Mouse (Mus musculus): ENCODE results near the gene Acsbg2.
A peak's percentile ranks its signal among the peaks of the same experiment; 100 is the strongest.
"Not testable (repeated sequence)": the region's sequence is repeated elsewhere in the genome, so short reads cannot be mapped to it uniquely, and the experiment has no call there.

The Acsbg2 gene

GRCm38 (mm10) chr17:56874237-56874636, at the start of gene Acsbg2:
Gene Acsbg2, minus strand, starts transcription at chr17:56874447.
- DNase-seq (ENCODE audit: extremely low spot score, low spot score) = no peak

DNA sequence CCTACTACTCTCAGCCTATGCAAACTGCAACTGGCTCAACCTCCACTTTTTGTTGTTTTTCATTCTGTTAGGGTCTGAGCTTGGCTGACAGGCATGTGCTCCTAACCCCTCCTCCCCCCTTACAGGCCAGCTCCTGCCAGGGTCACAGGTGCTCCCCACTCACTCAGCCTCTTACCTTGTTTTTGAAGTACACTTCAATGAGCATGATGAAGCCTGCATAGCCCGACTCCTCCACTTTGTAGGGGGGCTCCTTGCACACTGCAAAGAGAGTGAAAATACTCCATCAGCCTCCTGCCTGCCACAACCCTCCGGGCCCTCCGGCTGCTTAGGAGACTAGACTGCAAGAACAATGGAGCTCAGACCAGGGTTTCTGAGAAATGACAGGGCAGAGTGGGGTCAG, 45.5 kb upstream of the Acsbg2 start:
- DNase-seq (ENCODE audit: extremely low spot score, low spot score) = no peak

DNA sequence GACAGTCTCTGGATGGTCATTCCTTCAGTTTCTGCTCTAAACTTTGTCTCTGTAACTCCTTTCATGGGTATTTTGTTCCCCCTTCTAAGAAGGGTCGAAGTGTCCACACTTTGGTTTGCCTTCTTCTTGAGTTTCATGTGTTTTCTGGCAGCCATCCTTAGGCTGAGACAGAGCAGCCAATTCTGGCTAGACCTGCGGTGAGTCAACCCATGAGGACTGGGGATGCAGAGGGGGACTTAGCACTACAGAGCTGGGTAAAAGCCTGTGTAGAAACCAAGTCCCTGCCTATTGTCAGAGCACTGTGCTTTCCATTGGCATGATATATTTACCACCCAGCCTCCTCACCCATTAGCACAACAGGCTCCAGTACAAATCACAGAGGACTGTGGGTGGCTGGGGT, 42.9 kb upstream of the Acsbg2 start:
- DNase-seq (ENCODE audit: extremely low spot score, low spot score) = no peak

DNA sequence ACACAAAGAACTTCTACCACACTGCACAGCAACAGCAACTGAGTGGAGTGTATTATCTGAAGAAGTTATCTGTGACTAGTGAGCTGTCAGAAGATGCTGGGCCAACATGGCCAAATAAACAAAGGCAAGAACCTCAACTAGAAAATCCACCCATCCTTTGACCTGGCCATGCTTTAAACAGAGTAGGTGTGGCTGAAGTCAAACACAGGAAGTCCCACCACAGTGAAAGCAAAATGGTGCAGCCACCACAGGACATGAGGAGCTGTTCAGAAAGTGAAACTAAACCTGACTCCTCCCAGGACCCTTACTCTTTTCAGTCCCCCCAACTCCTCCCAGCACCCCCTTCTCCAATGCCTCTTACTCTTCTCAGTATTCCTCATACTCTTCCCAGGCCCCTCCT, 39.2 kb upstream of the Acsbg2 start:
- no peak for DNase-seq (ENCODE audit: extremely low spot score, low spot score)

- DNase-seq (ENCODE audit: extremely low spot score, low spot score) = no peak
Observed at GRCm38 (mm10) chr17:56913023-56913422, 38.8 kb upstream of the Acsbg2 start.

DNA sequence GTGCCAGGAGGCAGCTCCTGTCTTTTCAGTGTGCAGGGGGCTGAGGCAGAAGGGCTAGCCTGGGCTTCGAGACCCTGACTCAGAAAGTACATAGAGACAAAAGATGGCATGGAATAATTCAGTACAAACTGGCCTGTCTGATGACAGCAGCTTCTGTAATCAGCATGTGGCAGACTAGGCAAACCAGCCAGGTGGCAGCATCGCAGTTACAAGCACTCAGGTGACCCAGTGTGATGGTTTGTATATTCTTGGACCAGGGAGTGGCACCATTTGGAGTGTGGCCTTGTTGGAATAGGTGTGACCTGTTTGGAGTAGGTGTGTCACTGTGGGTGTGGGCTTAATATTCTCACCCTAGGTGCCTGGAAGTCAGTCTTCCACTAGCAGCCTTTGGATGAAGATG, 35.5 kb upstream of the Acsbg2 start:
- DNase-seq (ENCODE audit: extremely low spot score, low spot score) = not testable (repeated sequence)

DNA sequence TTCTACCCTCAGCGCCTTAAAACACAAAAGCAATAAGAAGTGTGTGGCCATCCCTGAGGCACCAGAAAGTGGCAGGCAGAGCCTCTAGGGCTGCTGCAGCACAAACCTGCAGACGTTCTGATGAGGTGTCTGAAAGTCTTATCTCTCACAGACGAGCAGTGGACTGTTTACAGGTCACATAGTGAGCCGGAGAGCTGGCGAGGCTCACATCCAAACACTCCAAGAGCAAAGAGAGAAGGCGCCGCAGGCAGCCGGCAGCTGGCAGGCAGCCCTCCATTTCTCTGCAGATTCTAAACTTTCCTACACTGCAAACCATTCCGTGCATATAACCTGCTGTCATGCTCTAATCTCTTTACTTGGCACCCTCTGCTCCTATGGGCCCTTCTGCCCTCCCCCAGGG, 33.6 kb upstream of the Acsbg2 start:
- DNase-seq (ENCODE audit: extremely low spot score, low spot score) = no peak

DNA sequence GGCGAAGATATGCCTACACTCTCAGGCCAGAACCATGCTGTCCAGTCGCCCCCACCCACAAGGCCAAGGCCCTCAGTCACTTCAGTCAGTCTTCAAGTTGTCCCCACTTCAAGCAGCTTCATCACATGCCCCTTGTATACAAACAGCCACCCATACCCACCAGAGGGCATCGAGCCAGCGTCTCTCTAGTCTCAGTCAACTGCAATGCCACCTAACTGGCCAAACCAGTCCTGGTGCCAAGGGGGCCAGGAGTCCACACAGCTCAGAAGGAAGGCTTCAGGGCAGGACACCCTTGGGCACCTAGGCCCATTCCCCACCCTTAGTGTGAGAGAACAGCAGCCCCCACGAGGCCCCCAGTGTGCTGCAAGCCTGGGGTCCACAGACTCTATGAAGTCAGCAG, 32.8 kb upstream of the Acsbg2 start:
- no peak for DNase-seq (ENCODE audit: extremely low spot score, low spot score)

DNA sequence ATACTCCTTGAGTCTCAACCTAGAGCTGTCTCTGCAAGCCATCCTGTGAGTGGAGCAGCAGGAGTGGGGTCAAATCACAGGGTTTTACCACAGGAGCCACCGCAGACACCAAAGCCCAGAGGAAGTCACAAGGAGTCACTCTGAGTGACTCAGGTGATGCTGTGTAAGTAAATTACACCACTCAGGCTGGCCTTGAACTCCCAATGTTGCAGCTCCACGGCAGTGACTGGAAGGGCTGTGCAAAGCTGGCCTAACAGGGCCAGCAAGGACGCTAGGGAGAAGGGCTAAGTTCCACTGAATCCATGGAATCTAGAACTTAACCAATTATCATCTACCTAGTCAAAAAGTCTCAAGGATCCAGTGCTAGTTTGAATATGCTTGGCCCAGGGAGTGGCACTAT, 31.9 kb upstream of the Acsbg2 start:
- no peak for DNase-seq (ENCODE audit: extremely low spot score, low spot score)

DNA sequence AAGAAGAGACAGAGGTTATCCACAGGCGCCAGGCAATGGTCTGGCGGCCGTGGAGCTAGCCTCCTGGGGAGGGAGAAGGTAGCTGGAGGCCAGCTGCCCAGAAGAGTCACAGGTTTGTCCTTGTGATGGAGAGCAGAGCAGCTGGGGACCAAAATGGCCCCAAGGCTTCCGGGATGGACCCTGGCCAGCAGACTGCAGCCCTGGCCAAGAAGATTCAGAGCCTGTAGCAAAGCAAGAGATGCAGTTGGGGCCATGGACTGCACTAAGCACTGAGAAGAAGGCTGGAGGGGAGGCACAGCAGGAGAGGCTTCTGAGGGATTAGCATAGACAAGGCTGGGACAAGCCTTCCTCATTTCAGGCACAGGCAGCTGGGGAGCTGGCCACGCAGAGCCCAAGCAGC, 28.5 kb upstream of the Acsbg2 start:
- DNase-seq (ENCODE audit: extremely low spot score, low spot score) = no peak

- peak; percentile 70 for DNase-seq (ENCODE audit: extremely low spot score, low spot score)
Observed at GRCm38 (mm10) chr17:56897630-56898195, 23.5 kb upstream of the Acsbg2 start.

DNA sequence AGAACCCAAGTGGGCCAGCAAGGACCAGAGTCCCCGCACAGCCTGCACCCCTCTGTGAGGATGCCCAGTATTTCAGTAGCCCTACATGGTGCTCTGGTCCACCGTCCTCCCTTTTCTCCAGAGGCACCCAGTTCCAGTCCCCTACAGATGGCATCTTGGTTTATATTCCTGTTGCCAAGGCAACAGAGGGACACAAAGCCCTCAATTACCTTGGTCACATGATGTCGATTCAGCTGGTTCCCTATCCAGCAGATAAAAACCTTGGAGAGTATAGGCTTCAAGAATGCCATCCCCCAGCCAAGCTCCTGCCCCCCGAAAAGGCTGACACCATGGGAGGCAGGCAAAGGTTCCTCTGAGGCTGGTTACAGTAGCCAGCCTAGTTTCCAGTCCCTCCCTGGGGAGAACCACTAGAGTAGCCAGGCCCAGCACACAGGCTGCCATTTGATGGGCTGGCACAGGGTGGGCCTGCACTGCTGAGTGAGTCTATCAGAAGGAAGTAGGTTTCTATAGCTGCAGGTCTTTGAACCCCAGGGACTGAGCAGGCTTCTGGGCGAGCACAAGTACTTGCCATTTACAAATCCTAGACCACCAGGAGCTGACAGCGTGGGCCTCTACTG, 22.4 kb upstream of the Acsbg2 start:
- no peak for DNase-seq (ENCODE audit: extremely low spot score, low spot score)

- DNase-seq (ENCODE audit: extremely low spot score, low spot score) = no peak
Observed at GRCm38 (mm10) chr17:56895368-56895918, 21.2 kb upstream of the Acsbg2 start.

DNA sequence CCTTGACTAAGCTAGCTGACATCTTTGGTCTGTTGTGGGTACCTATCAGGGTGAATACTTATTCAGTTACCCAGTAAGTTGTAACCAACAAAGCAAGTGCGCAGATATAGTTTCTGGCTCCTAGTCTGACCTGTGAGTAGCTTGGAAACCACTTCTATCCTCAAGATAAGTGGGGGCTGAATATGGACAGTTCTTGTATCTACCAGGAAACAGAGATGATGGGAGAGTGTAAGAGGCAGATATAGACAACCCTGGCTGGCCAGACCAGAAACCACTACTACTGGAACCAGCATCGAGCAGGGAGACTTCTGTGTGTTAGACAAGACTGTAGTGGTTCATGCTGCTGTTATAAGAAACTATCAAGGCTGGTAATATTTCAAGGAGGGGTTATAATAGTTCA, 15.8 kb upstream of the Acsbg2 start:
- DNase-seq (ENCODE audit: extremely low spot score, low spot score) = no peak

DNA sequence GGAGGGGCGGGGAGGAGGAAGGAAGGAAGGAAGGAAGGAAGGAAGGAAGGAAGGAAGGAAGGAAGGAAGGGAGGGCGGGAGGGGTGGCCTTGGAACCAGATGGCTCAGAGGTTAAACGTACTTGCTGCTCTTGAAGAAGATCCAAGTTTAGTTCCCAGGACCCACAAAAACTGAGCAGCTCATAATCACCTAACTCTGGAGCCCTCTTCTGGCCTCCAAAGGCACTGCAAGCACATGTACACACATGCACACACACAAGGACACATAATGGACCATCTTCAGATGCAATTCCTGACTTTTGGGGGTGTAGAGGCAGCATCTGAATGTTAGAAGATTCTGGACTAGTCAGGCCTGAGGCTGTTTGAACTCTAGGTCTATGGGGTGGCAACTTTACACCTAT, 13.8 kb upstream of the Acsbg2 start:
- DNase-seq (ENCODE audit: extremely low spot score, low spot score) = no peak

DNA sequence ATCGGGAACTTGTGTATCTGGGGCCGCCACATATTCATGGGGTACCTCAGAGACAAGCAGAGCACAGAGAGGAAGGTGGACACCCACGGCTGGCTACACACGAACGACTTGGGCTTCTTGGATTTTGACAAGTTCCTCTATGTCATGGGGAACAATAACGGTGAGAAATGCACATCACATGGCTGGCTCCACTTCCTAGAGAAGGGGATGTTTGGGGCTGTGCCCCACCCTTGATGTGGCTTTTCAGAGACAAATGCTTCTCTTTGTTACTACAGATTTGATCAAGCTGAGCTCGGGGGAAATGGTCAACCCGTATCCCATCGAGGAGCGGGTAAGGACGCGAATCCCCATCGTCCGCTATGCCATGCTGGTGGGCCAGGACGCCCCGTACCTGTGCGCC, 10.6 kb upstream of the Acsbg2 start:
- no peak for DNase-seq (ENCODE audit: extremely low spot score, low spot score)

- no peak for DNase-seq (ENCODE audit: extremely low spot score, low spot score)
Observed at GRCm38 (mm10) chr17:56884331-56884730, 10.1 kb upstream of the Acsbg2 start.

DNA sequence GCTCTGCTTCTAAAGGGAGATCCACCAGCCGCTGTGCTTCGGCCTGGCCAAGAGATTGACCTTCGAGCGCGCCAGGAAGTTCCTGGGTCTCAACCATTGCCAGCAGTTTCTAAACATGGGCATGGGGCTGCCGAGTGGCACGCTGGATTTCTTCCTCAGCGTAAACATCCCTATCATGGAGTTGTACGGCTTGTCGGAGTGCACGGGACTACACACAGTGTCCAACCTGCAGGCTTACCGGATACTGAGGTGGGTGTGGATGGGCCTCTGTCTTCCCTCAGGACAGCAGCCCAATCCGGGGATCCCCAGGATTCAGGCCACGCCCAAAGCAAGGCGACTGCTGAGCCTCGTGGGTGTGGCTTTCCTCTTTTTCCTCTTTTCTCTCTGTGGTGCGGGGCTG, 9.4 kb upstream of the Acsbg2 start:
- DNase-seq (ENCODE audit: extremely low spot score, low spot score) = no peak

DNA sequence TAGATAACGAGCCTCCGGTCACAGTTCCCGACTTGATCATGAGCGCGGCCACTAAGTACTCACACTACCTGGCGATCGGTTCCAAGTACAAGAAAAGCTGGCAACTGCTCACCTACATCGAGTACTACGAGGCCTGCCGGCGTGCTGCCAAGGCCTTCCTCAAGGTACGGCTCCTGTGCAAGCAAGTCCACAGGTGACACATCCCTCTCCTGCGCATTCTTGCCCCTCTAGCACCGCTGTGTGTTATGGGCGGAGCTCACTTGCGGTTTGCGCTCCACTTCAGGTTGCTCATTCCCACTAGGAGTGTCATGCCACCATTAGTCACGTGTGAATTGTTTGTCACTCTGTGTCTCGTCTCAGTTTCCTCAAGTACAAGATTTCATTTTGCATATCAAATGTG, 3.2 kb upstream of the Acsbg2 start:
- no peak for DNase-seq (ENCODE audit: extremely low spot score, low spot score)

DNA sequence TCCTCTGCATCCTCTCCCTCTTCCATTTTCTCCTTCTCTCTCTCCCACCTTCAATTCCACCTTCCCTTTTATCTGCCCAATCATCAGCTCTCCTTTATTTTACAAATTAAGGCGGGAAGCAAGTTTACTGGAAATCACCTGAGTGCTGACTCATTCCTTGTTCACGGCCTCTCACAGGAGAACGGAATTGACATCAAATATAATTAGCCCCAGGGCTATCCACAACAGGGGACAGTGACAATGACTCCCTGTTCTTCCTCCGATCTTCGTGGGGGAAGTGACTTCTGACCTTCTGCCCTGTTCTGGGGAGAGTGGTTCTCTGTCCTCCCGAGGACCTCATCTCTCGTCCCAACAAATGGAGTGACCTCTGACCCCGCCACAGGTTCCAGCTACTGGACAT, 2.7 kb upstream of the Acsbg2 start:
- no peak for DNase-seq (ENCODE audit: extremely low spot score, low spot score)

DNA sequence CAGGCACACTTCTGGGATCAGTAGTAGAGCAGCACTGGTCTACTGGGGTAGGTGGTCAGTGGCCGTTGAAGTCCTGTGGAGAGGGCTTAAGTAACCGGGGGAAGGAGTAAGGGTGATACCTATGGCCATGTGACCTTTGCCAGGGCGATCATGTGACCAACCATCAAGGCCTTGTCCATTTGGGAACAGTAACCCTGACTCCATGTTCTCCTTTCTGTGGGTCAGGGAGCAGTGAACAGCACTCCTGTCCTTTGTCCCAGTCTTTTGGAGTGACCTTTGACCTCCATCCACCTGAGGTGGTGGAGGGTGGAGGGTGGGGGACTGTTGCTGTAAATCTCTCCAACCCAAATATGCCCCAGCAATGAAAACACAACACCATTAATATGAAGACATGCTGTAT, 2.2 kb upstream of the Acsbg2 start:
- no peak for DNase-seq (ENCODE audit: extremely low spot score, low spot score)

GRCm38 (mm10) chr17:56874936-56875651, 847 bp upstream of the Acsbg2 start, which contains the start of gene 1700061G19Rik:
Gene 1700061G19Rik, plus strand, starts transcription at chr17:56875477.
- no peak for DNase-seq (ENCODE audit: extremely low spot score, low spot score)

GRCm38 (mm10) chr17:56872512-56872911, 1.7 kb downstream of the Acsbg2 start:
- no peak for DNase-seq (ENCODE audit: extremely low spot score, low spot score)

Measured in neural tube, embryonic 10.5 days (tissue).